ENCODE assay signal across 16 mouse cellular contexts in genomic region chr1:120600149-120600445, GRCm38 (mm10). TPM values are rescaled to one million over a fixed set of nuclear protein-coding genes. Genes with fewer than 3 reads are reported as not detected.
DNase-seq lines count a peak whose midpoint lies in the region; ATAC-seq and TF ChIP-seq lines count a peak whose summit lies in the region.
"Had no signal": no experiment of that assay in that cellular context is flagged by ENCODE, and none has a peak within 500 bp of the region (broad histone marks: within the 10 kb centered on the region; RNA-seq: fewer than 3 reads in every experiment).

No protein-coding gene starts in this region.

- 0 out of 2 replicates have a peak overlapping the region, but pooled peaks have one; percentile 26 for H3K27ac ChIP-seq in hindbrain, postnatal 0 days
- peak overlapping the region; percentile 68; the same call in 1 of the 2 replicates for H3K27ac ChIP-seq in midbrain, embryonic 15.5 days
- H3K27ac ChIP-seq in intestine, embryonic 16.5 days (ENCODE audit: low read length) = no peak overlapping the region
- H3K27ac ChIP-seq: embryonic facial prominence, embryonic 13.5 days; liver, embryonic 15.5 days had no signal

- WGBS in hindbrain, postnatal 0 days = 2% methylated on average over 25 of the region's 25 CpGs
- under 1% methylated on average over 25 of the region's 25 CpGs for WGBS in midbrain, embryonic 15.5 days
- under 1% methylated on average over 25 of the region's 25 CpGs for WGBS in intestine, embryonic 16.5 days

- DNase-seq in brain, embryonic 14.5 days (ENCODE audit: low read depth) = peak; percentile 77
- DNase-seq in embryo, embryonic 9.5 days (ENCODE audit: extremely low spot score) = peak; percentile 38
- DNase-seq in hindbrain, postnatal 0 days (ENCODE audit: low spot score) = peak; percentile 36
- no peak for DNase-seq in right cerebral cortex, postnatal 36 days (ENCODE audit: low spot score in 2 of 2)
- no peak for DNase-seq in spleen, adult 12 weeks (ENCODE audit: low spot score)
- DNase-seq: cerebellum, adult 18-20 months; heart, adult 11 months; right cerebral cortex, postnatal 14 days had no signal

- peak overlapping the region; percentile 19 for H3K4me3 ChIP-seq in hindbrain, postnatal 0 days (ENCODE audit: low read length)
- H3K4me3 ChIP-seq in midbrain, embryonic 15.5 days = peak overlapping the region; percentile 49
- H3K4me3 ChIP-seq in intestine, embryonic 16.5 days (ENCODE audit: low read length) = no peak overlapping the region
- H3K4me3 ChIP-seq: embryonic facial prominence, embryonic 13.5 days; liver, embryonic 15.5 days had no signal

- H3K36me3 ChIP-seq in hindbrain, postnatal 0 days (ENCODE audit: insufficient read depth, low read length) = no peaks in the 10 kb centered on the region
- H3K36me3 ChIP-seq in midbrain, embryonic 15.5 days (replicated peaks) = no peaks in the 10 kb centered on the region
- H3K36me3 ChIP-seq in intestine, embryonic 16.5 days (ENCODE audit: control insufficient read depth, insufficient read depth, low read length) = no peaks in the 10 kb centered on the region
- H3K36me3 ChIP-seq: embryonic facial prominence, embryonic 13.5 days; liver, embryonic 15.5 days had no signal

- TF ChIP-seq CTCF in brain, embryonic 14.5 days (IDR thresholded peaks at IDR 0.05; ENCODE audit: borderline replicate concordance, extremely low read depth, insufficient read depth, insufficient read length) = no peak
- no peak for TF ChIP-seq CTCF in hindbrain, postnatal 0 days (IDR thresholded peaks at IDR 0.05; ENCODE audit: low read depth)

- no peaks in the 10 kb centered on the region for H3K4me1 ChIP-seq in hindbrain, postnatal 0 days (ENCODE audit: insufficient read depth, low read length)
- H3K4me1 ChIP-seq in midbrain, embryonic 15.5 days = peaks cover 33% of the 10 kb centered on the region
- H3K4me1 ChIP-seq in intestine, embryonic 16.5 days (ENCODE audit: control insufficient read depth, insufficient read depth, low read length) = peaks cover 12% of the 10 kb centered on the region

- peak overlapping the region; percentile 15; the same call in 1 of the 2 replicates for H3K9ac ChIP-seq in hindbrain, postnatal 0 days (replicated peaks; ENCODE audit: low read length)
- peak overlapping the region; percentile 13; the same call in 1 of the 2 replicates for H3K9ac ChIP-seq in midbrain, embryonic 15.5 days
- H3K9ac ChIP-seq in intestine, embryonic 16.5 days (ENCODE audit: low read depth, low read length) = no peak overlapping the region
- H3K9ac ChIP-seq: embryonic facial prominence, embryonic 13.5 days; liver, embryonic 15.5 days had no signal

- H3K4me2 ChIP-seq in hindbrain, postnatal 0 days (ENCODE audit: low read depth, low read length) = peak overlapping the region; percentile 62
- H3K4me2 ChIP-seq in midbrain, embryonic 15.5 days = peak overlapping the region; percentile 67
- no peak overlapping the region for H3K4me2 ChIP-seq in intestine, embryonic 16.5 days (ENCODE audit: low read depth, low read length)
- H3K4me2 ChIP-seq: embryonic facial prominence, embryonic 13.5 days; liver, embryonic 15.5 days had no signal

- no peak for ATAC-seq in hindbrain, postnatal 0 days
- no peak for ATAC-seq in midbrain, embryonic 15.5 days (replicated peaks)
- no peak for ATAC-seq in intestine, embryonic 16.5 days
- no peak for ATAC-seq in erythroblast, adult 5-6 weeks (replicated peaks; ENCODE audit: low FRiP score, poor library complexity, severe bottlenecking)

- no peak for TF ChIP-seq POLR2A in brain, embryonic 14.5 days (IDR thresholded peaks at IDR 0.05; ENCODE audit: borderline replicate concordance, extremely low read depth, insufficient read depth, insufficient read length, poor library complexity, severe bottlenecking)

- peaks cover 64% of the 10 kb centered on the region for H3K27me3 ChIP-seq in hindbrain, postnatal 0 days (ENCODE audit: insufficient read depth, low read length)
- H3K27me3 ChIP-seq in midbrain, embryonic 15.5 days (replicated peaks) = peaks cover 61% of the 10 kb centered on the region
- H3K27me3 ChIP-seq in intestine, embryonic 16.5 days (replicated peaks; ENCODE audit: control insufficient read depth, insufficient read depth, low read length) = peaks cover 90% of the 10 kb centered on the region

- H3K9me3 ChIP-seq in hindbrain, postnatal 0 days (ENCODE audit: low read length) = no peaks in the 10 kb centered on the region
- H3K9me3 ChIP-seq in midbrain, embryonic 15.5 days = no peaks in the 10 kb centered on the region
- no peaks in the 10 kb centered on the region for H3K9me3 ChIP-seq in intestine, embryonic 16.5 days (ENCODE audit: control insufficient read depth, low read length)
- H3K9me3 ChIP-seq: embryonic facial prominence, embryonic 13.5 days; liver, embryonic 15.5 days had no signal

RNA-seq across cellular contexts. Expression of gene En1, which starts 2.1 kb away (rescaled TPM):
- polyA plus RNA-seq in brain, embryonic 14.5 days (2012; rRNA removed) = 7.4 and 17.2 TPM in 2 replicates
- total RNA-seq in hindbrain, postnatal 0 days (2014; rRNA removed) = 13.0 and 13.2 TPM in 2 replicates
- 6.3 and 6.9 TPM in 2 replicates for polyA plus RNA-seq in hindbrain, postnatal 0 days (2015; fragmentation: Nextera tagmentation; extraction: Ambion mirVana)
- polyA plus RNA-seq in midbrain, embryonic 15.5 days (2015; fragmentation: Nextera tagmentation; extraction: Ambion mirVana) = 9.3 and 12.5 TPM in 2 replicates
- not detected in 2 replicates for polyA plus RNA-seq in intestine, embryonic 16.5 days (2015; fragmentation: Nextera tagmentation; extraction: Ambion mirVana)
- not detected in 2 replicates for total RNA-seq in erythroblast, adult 5-6 weeks (2015; ENCODE audit: low replicate concordance)
- total RNA-seq in erythroblast, adult 5-6 weeks (2017; ENCODE audit: low replicate concordance) = not detected in 2 replicates
- total RNA-seq: left cerebral cortex, postnatal 10 days; megakaryocyte progenitor cell, adult 5-6 weeks had no signal
- polyA plus RNA-seq: intestine, embryonic 14.5 days; liver, embryonic 15.5 days had no signal

Comparison
In these comparisons a context has a peak if more than half of its experiments do, and no peak if none do; other contexts are left out.
1. DNase-seq: peak in brain, embryonic 14.5 days (single experiment), embryo, embryonic 9.5 days (single experiment) and hindbrain, postnatal 0 days (single experiment); none in right cerebral cortex, postnatal 36 days (0 of 2) and spleen, adult 12 weeks (single experiment).